Mouse (Mus musculus) urinary bladder, postnatal 0 days (tissue): ENCODE measurements around the gene Slc41a1. TPM values are rescaled to one million over a fixed set of nuclear protein-coding genes. Genes with fewer than 3 reads are reported as not detected.

Source experiments
- polyA plus RNA-seq: library from polyadenylated mRNA; unstranded; fragments of >200 nt; fragmentation: Nextera tagmentation; extraction: Ambion mirVana; gene quantifications from 2 replicates; pipeline ENCODE4 v1.2.1, GENCODE M21; 2015

Slc41a1 gene
- polyA plus RNA-seq: 9.5 and 11.0 TPM in 2 replicates

GRCm38 (mm10) chr1:131827207-131827786 lies at the start of gene Slc41a1:
Gene Slc41a1, plus strand, starts transcription at chr1:131827493.

DNA sequence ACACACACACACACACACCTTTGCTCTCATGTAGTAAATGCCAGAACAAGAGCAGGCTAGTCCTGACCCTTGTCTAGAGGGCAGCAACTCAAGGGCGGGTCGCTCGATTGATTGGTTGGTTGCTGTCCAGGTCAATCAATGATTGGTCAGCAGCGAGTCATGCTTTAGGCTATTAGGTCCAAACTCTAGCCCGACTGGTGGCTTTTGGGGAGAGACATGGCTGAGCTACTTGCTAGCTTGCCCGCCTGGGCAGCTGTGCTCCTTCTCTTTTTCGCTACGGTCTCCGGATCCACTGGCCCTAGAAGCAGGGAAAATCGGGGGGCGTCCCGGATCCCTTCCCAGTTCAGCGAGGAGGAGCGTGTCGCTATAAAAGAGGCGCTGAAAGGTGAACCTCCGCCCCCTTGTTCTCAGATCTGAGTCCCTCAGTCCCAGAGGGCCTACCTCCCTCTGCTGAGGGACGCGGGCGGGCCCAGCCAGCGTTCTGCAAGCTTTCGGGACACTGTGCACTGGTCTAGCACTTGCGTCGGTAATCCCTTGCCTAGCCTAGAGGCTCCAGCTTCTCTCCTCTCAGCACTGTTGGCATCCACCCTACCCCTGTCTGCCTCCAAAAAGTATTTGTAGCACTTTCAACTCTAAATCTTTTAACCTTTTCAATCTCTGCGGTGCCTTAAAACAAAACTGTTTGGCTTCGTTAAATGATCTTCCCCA lies 29.9 kb upstream of the Slc41a1 start, which contains the start of gene Pm20d1:
Pm20d1 (plus strand) TSS at position 180 of the 708 bp plus-strand sequence.

DNA sequence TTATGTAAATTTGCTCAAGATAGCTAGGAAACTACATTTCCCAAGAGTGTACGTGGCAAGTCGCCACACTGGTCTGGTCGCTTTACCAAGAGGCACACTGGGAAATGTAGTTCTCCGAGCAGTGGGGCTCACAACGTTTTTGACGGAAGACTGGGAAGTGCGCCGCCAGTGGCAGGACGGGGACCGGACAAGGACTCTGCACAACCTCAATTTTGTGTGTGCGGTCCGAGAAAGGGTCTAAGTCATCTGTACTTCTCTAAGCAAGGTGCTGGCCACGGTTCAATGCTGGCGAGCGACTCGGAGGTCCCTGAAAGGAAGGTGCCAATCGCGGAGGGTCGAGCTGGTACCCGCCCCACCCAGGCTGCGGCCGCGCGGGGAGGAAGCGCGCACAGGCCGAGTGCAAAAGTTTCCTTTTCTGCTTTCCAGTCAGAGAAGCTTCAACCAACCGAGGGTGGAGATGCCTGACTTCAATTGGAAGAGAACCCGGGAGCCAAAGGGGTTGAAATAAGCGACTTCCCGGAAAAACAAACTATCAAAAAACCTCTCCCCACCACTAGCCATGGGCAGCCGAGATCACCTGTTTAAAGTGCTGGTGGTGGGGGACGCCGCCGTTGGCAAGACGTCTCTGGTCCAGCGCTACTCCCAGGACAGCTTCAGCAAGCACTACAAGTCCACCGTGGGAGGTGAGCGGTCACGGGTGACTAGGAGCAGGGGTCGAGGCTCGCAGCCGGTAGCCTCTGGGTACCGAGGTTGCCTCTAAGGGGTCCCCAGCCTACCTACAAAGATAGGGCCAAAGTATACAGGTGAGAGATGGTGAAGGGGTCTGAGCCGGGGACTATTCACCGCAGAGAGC lies 40.0 kb downstream of the Slc41a1 start, which contains the start of gene Rab29:
Rab29 (plus strand) TSS at position 132 of the 853 bp plus-strand sequence.

Other genes with a start within 250 kb of the Slc41a1 start
- not detected in 2 replicates for gene Avpr1b, start 228.3 kb upstream of the Slc41a1 start, polyA plus RNA-seq
- gene Ctse, start 189.2 kb upstream of the Slc41a1 start, polyA plus RNA-seq: 18.7 and 19.0 TPM in 2 replicates
- gene Rab7b, start 138.8 kb upstream of the Slc41a1 start, polyA plus RNA-seq: 20.4 and 21.8 TPM in 2 replicates
- not detected in 2 replicates for gene Slc26a9, start 83.5 kb upstream of the Slc41a1 start, polyA plus RNA-seq
- gene Pm20d1, start 30.1 kb upstream of the Slc41a1 start, polyA plus RNA-seq: 1.8 TPM in 2 replicates
- 22.8 and 23.2 TPM in 2 replicates for gene Rab29, start 39.7 kb downstream of the Slc41a1 start, polyA plus RNA-seq
- 23.2 and 33.0 TPM in 2 replicates for gene Nucks1, start 83.0 kb downstream of the Slc41a1 start, polyA plus RNA-seq
- gene Slc45a3, start 135.5 kb downstream of the Slc41a1 start, polyA plus RNA-seq: 1.3 and 1.6 TPM in 2 replicates
- 14.4 and 16.5 TPM in 2 replicates for gene Elk4, start 180.1 kb downstream of the Slc41a1 start, polyA plus RNA-seq
- gene Mfsd4a, start 240.6 kb downstream of the Slc41a1 start, polyA plus RNA-seq: 44.0 and 47.6 TPM in 2 replicates